Mouse (Mus musculus) adrenal gland, adult 10 weeks (tissue): ENCODE measurements around the gene Gm10409. TPM values are rescaled to one million over a fixed set of nuclear protein-coding genes. Genes with fewer than 3 reads are reported as not detected.

Source experiments
- polyA plus RNA-seq: library from polyadenylated mRNA; stranded (reverse); fragments of 350-450 nt; fragmentation: Illumina TruSeq; extraction: RNeasy Lipid Tissue Mini Kit (QIAGEN cat#74804); gene quantifications from one replicate; pipeline ENCODE4 v1.2.3, GENCODE M21; 2014; ENCODE audit warnings: low read depth, low replicate concordance

The Gm10409 gene
- polyA plus RNA-seq, result not detected

GRCm38 (mm10) chr14:3412314-3412713 lies at the start of gene Gm10409:
Gene Gm10409 (plus strand): TSS chr14:3412614.

GRCm38 (mm10) chr14:3394793-3395192 lies 17.6 kb upstream of the Gm10409 start, which contains the start of gene Gm10413:
Gene Gm10413 (plus strand): TSS chr14:3395093.

DNA sequence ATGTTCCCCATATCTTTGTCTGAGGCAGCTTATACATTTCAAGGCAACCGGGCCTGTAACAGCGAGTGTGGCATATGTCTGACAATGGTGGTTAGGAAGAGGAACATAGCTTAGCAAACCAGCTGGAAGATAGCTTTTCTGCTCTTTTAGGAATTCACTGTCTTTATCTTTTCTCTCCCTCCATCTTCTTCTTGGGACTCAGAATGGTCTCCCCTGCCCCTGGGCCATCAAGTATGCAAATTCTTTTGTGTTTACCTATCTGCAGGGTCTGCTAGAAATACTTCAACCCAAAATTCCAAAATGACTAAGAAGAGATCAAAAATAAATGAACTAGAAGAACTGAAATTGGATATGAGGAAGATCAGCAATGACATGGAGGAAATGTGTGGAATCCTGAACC lies 15.4 kb downstream of the Gm10409 start, which contains the start of gene Gm3005:
Gene Gm3005, plus strand, starts transcription at position 301 of the 400 bp plus-strand sequence.

DNA sequence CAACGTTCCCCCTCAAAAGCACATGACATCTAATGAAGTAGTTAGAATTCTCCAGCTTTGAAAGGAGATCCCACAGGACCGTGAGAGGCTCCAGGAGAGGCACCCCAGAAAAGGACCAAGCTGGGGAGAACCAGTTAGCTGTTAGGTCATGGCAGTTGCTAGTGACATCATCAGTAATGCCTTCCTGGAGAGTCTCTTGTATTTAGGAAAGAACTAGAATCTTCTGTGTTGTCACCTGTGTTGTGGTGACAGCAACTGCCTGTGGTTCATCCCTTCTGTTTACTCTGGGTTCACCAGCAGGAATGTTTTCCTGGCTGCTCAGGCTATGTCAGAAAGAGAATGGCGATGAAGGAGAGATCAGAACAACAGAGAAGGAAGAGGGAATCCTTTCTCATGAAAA lies 36.7 kb downstream of the Gm10409 start, which contains the start of gene Gm10408:
Gene Gm10408, plus strand, starts transcription at position 301 of the 400 bp plus-strand sequence.

Other genes with a start within 250 kb of the Gm10409 start
- not detected for gene Gm5795, start 224.4 kb upstream of the Gm10409 start, polyA plus RNA-seq
- 1.5 TPM for gene D830030K20Rik, start 204.1 kb upstream of the Gm10409 start, polyA plus RNA-seq
- gene Gm2956, start 80.0 kb upstream of the Gm10409 start, polyA plus RNA-seq, result not detected
- gene Gm10413, start 17.5 kb upstream of the Gm10409 start, polyA plus RNA-seq, result not detected
- gene Gm3005, start 15.5 kb downstream of the Gm10409 start, polyA plus RNA-seq, result not detected
- gene Gm10408, start 36.8 kb downstream of the Gm10409 start, polyA plus RNA-seq, result not detected
- not detected for gene Gm3012, start 221.9 kb downstream of the Gm10409 start, polyA plus RNA-seq
- gene Gm3020, start 239.4 kb downstream of the Gm10409 start, polyA plus RNA-seq, result not detected